Mouse (Mus musculus) neural tube, embryonic 13.5 days (tissue): ENCODE measurements around the gene Nol12. TPM values are rescaled to one million over a fixed set of nuclear protein-coding genes. Genes with fewer than 3 reads are reported as not detected.

Experiments used
- ATAC-seq: fragments of 200-750 bp; cut with Nextera tagmentation; 2 replicates; pipeline ENCODE4 v1.8.0; 2017; ENCODE audit warnings: low read depth, mild to moderate bottlenecking, moderate TSS enrichment, moderate library complexity
- H3K27ac ChIP-seq: fragments of 300-500 bp; sonication (generic); replicated peaks from 2 replicates; pipeline ENCODE4 v1.5.1; 2015; ENCODE audit warnings: moderate library complexity, mild to moderate bottlenecking, inconsistent platforms
- H3K27me3 ChIP-seq: fragments of 300-500 bp; sonication (generic); 2 replicates; pipeline ENCODE4 v1.6.1; 2015; ENCODE audit warnings: mild to moderate bottlenecking, inconsistent platforms
- H3K36me3 ChIP-seq: fragments of 300-500 bp; sonication (generic); 2 replicates; pipeline ENCODE4 v1.6.1; 2015; ENCODE audit warnings: mild to moderate bottlenecking, inconsistent platforms
- H3K4me1 ChIP-seq: fragments of 300-500 bp; sonication (generic); replicated peaks from 2 replicates; pipeline ENCODE4 v1.6.1; 2015; ENCODE audit warnings: inconsistent platforms
- H3K4me2 ChIP-seq: fragments of 300-500 bp; sonication (generic); 2 replicates; pipeline ENCODE4 v1.6.1; 2015; ENCODE audit warnings: inconsistent platforms, mild to moderate bottlenecking, moderate library complexity
- H3K4me3 ChIP-seq: fragments of 300-500 bp; sonication (generic); 2 replicates; pipeline ENCODE4 v1.5.1; 2015; ENCODE audit warnings: mild to moderate bottlenecking, inconsistent platforms
- H3K9ac ChIP-seq: fragments of 300-500 bp; sonication (generic); 2 replicates; pipeline ENCODE4 v1.6.1; 2015; ENCODE audit warnings: moderate library complexity, mild to moderate bottlenecking, inconsistent platforms
- H3K9me3 ChIP-seq: fragments of 300-500 bp; sonication (generic); 2 replicates; pipeline ENCODE4 v1.6.1; 2016; ENCODE audit warnings: inconsistent platforms
- WGBS: fragments of 180-500 bp; shearing (Covaris S2); methylation state at CpG from one replicate; pipeline ENCODE4 v1.1.7; 2015; 5-methylcytosine and 5-hydroxymethylcytosine counted together
- polyA plus RNA-seq: library from polyadenylated mRNA; unstranded; fragments of >200 nt; fragmentation: Nextera tagmentation; extraction: Ambion mirVana; gene quantifications from 2 replicates; pipeline ENCODE4 v1.2.1, GENCODE M21; 2015

Gene Nol12
- polyA plus RNA-seq, 1 experiment from 2014 or later = 57.1 TPM

DNA sequence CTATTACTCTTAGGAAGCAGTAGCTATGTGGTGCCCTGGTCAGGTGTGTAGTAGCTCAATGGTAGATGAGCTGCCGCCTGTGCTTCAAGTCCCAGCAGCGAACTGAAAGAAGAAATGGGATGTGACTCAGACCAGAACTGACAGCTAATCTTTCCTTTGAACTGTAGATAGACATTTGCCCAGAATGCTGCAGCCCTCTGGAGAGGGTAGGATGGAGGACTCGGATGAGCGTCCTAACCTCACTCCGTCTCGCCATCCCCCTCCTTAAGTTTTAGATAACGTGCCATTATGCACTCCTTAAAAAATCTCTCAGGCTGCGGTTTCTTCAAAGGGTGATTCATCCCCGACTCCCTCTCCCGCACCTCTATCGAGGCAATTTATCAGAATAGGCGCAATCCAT, 14.8 kb upstream of the Nol12 start:
- H3K27me3 ChIP-seq = no peaks in the 10 kb centered on the region
- H3K9ac ChIP-seq = no peak overlapping the region
- H3K4me3 ChIP-seq = no peak overlapping the region
- ATAC-seq = no peak
- H3K27ac ChIP-seq = no peak overlapping the region
- no peak overlapping the region for H3K4me2 ChIP-seq
- no peaks in the 10 kb centered on the region for H3K9me3 ChIP-seq
- WGBS = 83% methylated on average over 12 of the region's 12 CpGs
- H3K36me3 ChIP-seq = peaks cover 17% of the 10 kb centered on the region
- H3K4me1 ChIP-seq = peaks cover 32% of the 10 kb centered on the region

GRCm38 (mm10) chr15:78922700-78923099, 12.0 kb upstream of the Nol12 start:
- no peak overlapping the region for H3K9ac ChIP-seq
- H3K36me3 ChIP-seq = peaks cover 17% of the 10 kb centered on the region
- peaks cover 10% of the 10 kb centered on the region for H3K27me3 ChIP-seq
- H3K4me3 ChIP-seq = no peak overlapping the region
- no peak overlapping the region for H3K27ac ChIP-seq
- H3K4me2 ChIP-seq = no peak overlapping the region
- no peak for ATAC-seq
- H3K9me3 ChIP-seq = no peaks in the 10 kb centered on the region
- WGBS = 88% methylated on average over 7 of the region's 7 CpGs
- H3K4me1 ChIP-seq = peaks cover 33% of the 10 kb centered on the region

DNA sequence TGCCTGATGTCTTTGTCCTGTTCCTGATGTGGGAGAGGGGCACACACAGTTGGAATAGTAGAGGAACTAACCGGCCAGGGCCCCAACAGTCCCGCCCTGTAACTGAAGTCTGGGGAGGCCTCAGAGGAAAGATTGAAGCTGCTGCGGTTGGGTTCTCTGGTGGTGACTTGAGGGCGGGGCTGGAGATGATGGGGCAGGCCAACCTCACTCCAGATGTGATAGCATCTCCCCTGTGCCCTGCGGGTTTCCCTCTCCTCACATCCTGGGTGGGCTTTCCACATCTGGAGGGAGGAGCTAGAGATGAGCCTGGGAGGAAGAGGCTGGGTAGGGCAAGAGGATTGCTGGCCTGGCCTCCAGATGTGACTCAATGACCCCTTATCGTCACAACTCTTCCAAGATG, 11.1 kb upstream of the Nol12 start:
- Histone ChIP-seq H3K36me3 (peaks cover 12% of the 10 kb centered on the region), H3K4me3 (no peak overlapping the region), H3K9me3 (no peaks in the 10 kb centered on the region), H3K4me2 (no peak overlapping the region), H3K27ac (no peak overlapping the region), H3K27me3 (peaks cover 11% of the 10 kb centered on the region), H3K4me1 (peaks cover 37% of the 10 kb centered on the region), H3K9ac (no peak overlapping the region)
- ATAC-seq = no peak
- WGBS = 76% methylated on average over 6 of the region's 6 CpGs

GRCm38 (mm10) chr15:78925129-78925528, 9.6 kb upstream of the Nol12 start:
- Histone ChIP-seq H3K4me2 (no peak overlapping the region), H3K27ac (0 out of 2 replicates have a peak overlapping the region, but pooled peaks have one; percentile 74), H3K4me3 (no peak overlapping the region), H3K9me3 (no peaks in the 10 kb centered on the region), H3K9ac (no peak overlapping the region), H3K4me1 (peaks cover 38% of the 10 kb centered on the region), H3K36me3 (no peaks in the 10 kb centered on the region), H3K27me3 (peaks cover 11% of the 10 kb centered on the region)
- no peak for ATAC-seq
- WGBS = 38% methylated on average over 8 of the region's 8 CpGs

DNA sequence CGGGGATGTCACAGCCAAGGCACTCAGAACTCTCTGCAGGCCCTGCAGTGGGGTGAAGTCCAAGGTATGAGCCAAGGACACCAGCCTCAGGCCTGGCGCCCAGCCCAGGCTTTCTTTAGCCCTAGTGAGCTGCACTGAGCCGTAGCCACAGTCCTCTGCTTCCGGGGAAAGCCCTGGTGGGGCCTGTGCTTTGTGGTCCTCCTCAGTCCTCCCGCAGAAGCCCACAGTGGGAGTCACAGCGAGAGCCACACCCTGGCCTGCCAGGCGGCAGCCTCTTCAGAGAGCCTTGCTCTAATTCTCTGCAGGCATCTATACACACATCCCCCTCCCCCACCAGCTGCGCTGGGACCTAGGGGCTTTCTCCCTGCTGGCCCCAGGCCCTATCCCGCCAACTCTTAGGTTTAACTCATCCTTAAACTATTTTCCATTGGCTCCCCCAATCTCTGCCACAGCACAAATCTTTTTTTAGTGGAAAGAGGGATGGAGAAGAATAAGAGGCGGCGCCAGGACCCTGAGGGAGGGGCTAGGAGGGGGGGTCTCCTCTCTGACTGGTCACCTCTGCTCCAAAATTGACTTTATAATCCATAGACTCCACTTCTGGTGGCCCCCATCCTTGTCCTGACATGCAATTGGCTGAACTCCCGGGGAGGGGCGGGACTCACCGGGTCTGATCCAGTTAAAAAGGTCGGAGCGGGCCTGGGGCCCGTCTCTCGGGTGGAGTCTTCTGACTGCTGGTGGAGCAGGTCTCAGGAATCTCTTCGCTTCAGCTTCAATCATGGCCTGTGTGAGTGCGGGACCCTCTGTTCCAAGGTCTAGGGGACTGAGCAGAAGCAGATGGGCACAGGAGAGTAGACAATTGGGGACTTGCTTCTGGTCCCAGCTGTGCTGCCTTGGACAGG, 8.5 kb upstream of the Nol12 start, which contains the start of gene Lgals1:
Lgals1 (plus strand) TSS at position 705 of the 899 bp plus-strand sequence.
- H3K9ac ChIP-seq = peak within 1 kb of the TSS; percentile 64
- WGBS = 8% methylated on average over 20 of the region's 20 CpGs
- H3K4me2 ChIP-seq = peak within 1 kb of the TSS; percentile 59
- H3K27ac ChIP-seq = peak within 1 kb of the TSS; percentile 74
- H3K27me3 ChIP-seq = peaks cover 11% of the 10 kb centered on the region
- ATAC-seq = peak; percentile 64
- H3K9me3 ChIP-seq = no peaks in the 10 kb centered on the region
- H3K36me3 ChIP-seq = no peaks in the 10 kb centered on the region
- peaks cover 38% of the 10 kb centered on the region for H3K4me1 ChIP-seq
- peak within 1 kb of the TSS; percentile 33 for H3K4me3 ChIP-seq

DNA sequence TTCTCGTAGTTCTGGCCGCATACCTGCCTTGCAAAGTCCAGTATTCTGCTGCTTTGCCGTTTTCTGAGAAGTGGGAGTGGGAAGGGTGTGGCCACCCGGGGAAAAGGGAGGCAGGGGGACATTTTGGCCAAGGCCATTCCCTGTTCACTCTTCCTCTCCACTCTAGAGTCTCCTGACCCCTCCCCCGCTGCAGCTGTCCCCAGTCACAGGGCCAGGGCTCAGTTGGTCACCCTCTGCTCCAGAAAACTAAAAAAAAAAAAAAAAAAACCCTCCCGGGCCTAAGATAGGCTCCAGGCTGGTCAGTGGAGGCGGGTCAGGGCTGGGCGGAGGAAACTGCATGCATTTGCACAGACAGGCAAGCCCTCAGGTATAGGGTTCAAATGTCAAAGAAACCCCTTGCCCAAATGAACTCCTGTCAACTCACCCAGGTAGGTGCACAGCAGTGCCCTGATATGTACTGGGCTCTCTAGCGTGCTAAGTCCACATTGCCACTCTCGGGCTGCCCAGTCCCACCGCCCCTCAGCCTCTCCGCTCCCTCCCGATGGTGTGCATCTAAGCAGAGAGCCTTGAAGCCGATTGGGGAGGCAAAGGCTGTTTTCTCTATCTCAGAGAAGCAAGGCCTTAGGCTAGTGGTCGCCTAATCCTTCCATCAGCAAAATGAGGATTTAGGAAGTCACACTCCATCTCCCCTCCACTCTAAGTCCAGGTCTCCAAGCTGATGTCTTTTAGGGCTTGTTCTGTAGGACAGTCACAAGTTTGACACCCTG, 7.5 kb upstream of the Nol12 start:
- WGBS = 25% methylated on average over 15 of the region's 15 CpGs
- Histone ChIP-seq H3K36me3 (no peaks in the 10 kb centered on the region), H3K9me3 (no peaks in the 10 kb centered on the region), H3K4me3 (peak overlapping the region; percentile 33), H3K4me2 (peak overlapping the region; percentile 59), H3K27ac (peak overlapping the region; percentile 49), H3K9ac (peak overlapping the region; percentile 64), H3K4me1 (peaks cover 38% of the 10 kb centered on the region), H3K27me3 (peaks cover 11% of the 10 kb centered on the region)
- no peak for ATAC-seq

GRCm38 (mm10) chr15:78927788-78928457, 6.8 kb upstream of the Nol12 start:
- under 1% methylated on average over 32 of the region's 35 CpGs for WGBS
- H3K9ac ChIP-seq = peak overlapping the region; percentile 64

DNA sequence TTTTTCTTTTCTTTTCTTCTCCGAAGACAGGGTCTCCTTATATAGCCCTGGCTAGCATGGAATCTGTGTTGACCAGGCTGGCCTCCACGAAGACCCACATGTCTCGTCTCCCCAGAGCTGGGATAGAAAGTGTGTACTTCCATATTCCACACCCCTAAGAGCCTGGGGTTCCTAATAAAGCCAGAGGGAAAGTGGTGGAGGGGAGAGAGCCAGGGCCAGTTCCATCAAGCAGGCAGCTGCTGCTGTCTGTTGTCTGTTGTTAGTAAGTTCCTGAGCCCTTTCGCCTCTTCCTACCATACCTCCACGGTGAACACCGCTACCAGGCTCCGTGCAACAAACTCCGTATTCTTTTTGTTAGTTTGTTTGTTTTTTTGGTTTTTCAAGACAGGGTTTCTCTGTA, 6.2 kb upstream of the Nol12 start:
- Histone ChIP-seq H3K4me2 (peak overlapping the region; percentile 59), H3K36me3 (no peaks in the 10 kb centered on the region), H3K27ac (no peak overlapping the region), H3K9ac (peak overlapping the region; percentile 64), H3K27me3 (peaks cover 11% of the 10 kb centered on the region), H3K4me1 (peaks cover 38% of the 10 kb centered on the region), H3K9me3 (no peaks in the 10 kb centered on the region), H3K4me3 (peak overlapping the region; percentile 33; the same call in 1 of the 2 replicates)
- WGBS = 55% methylated on average over 8 of the region's 8 CpGs
- no peak for ATAC-seq

More at GRCm38 (mm10) chr15:78927788-78928457, 6.8 kb upstream of the Nol12 start:
- no peak for ATAC-seq
- Histone ChIP-seq H3K4me2 (peak overlapping the region; percentile 59), H3K36me3 (no peaks in the 10 kb centered on the region), H3K9me3 (no peaks in the 10 kb centered on the region), H3K27ac (peak overlapping the region; percentile 49), H3K27me3 (peaks cover 11% of the 10 kb centered on the region), H3K4me3 (peak overlapping the region; percentile 33), H3K4me1 (peaks cover 38% of the 10 kb centered on the region)

GRCm38 (mm10) chr15:78930192-78930706, 4.5 kb upstream of the Nol12 start:
- H3K27me3 ChIP-seq = peaks cover 11% of the 10 kb centered on the region
- no peak overlapping the region for H3K9ac ChIP-seq
- H3K27ac ChIP-seq = no peak overlapping the region
- H3K36me3 ChIP-seq = no peaks in the 10 kb centered on the region
- H3K4me3 ChIP-seq = no peak overlapping the region
- H3K9me3 ChIP-seq = no peaks in the 10 kb centered on the region
- WGBS = 89% methylated on average over 6 of the region's 6 CpGs
- peaks cover 34% of the 10 kb centered on the region for H3K4me1 ChIP-seq
- ATAC-seq = no peak
- no peak overlapping the region for H3K4me2 ChIP-seq

GRCm38 (mm10) chr15:78930801-78931426, 3.8 kb upstream of the Nol12 start:
- H3K27ac ChIP-seq = no peak overlapping the region
- no peaks in the 10 kb centered on the region for H3K36me3 ChIP-seq
- H3K4me2 ChIP-seq = no peak overlapping the region
- 90% methylated on average over 7 of the region's 7 CpGs for WGBS
- no peak overlapping the region for H3K9ac ChIP-seq
- no peak overlapping the region for H3K4me3 ChIP-seq
- no peaks in the 10 kb centered on the region for H3K9me3 ChIP-seq
- H3K27me3 ChIP-seq = peaks cover 11% of the 10 kb centered on the region
- peaks cover 34% of the 10 kb centered on the region for H3K4me1 ChIP-seq
- ATAC-seq = no peak

GRCm38 (mm10) chr15:78931577-78931976, 3.2 kb upstream of the Nol12 start:
- WGBS = 36% methylated on average over 3 of the region's 3 CpGs
- peaks cover 32% of the 10 kb centered on the region for H3K4me1 ChIP-seq
- ATAC-seq = no peak

More at GRCm38 (mm10) chr15:78931577-78931976, 3.2 kb upstream of the Nol12 start:
- H3K9ac ChIP-seq = no peak overlapping the region
- H3K4me3 ChIP-seq = no peak overlapping the region
- H3K4me2 ChIP-seq = no peak overlapping the region
- no peaks in the 10 kb centered on the region for H3K9me3 ChIP-seq
- no peaks in the 10 kb centered on the region for H3K36me3 ChIP-seq
- no peak overlapping the region for H3K27ac ChIP-seq
- H3K27me3 ChIP-seq = peaks cover 11% of the 10 kb centered on the region
